Mouse (Mus musculus) midbrain, embryonic 16.5 days (tissue): Measurements from ENCODE around the gene Slc22a1. TPM values are rescaled to one million over a fixed set of nuclear protein-coding genes. Genes with fewer than 3 reads are reported as not detected.

Experiments
- ATAC-seq: fragments of 200-750 bp; cut with Nextera tagmentation; 2 replicates; pipeline ENCODE4 v1.8.0; 2017; ENCODE audit warnings: moderate TSS enrichment
- H3K27ac ChIP-seq: fragments of 300-500 bp; sonication (generic); 2 replicates; pipeline ENCODE4 v1.5.1; 2014; ENCODE audit warnings: mild to moderate bottlenecking, low read length, mixed read lengths
- H3K27me3 ChIP-seq: fragments of 300-500 bp; sonication (generic); 2 replicates; pipeline ENCODE4 v1.6.1; 2014; ENCODE audit warnings: low read depth, low read length, mixed read lengths; ENCODE audit not compliant: control insufficient read depth, insufficient read depth
- H3K36me3 ChIP-seq: fragments of 300-500 bp; sonication (generic); 2 replicates; pipeline ENCODE4 v1.6.1; 2014; ENCODE audit warnings: mild to moderate bottlenecking, low read length, moderate library complexity, mixed read lengths; ENCODE audit not compliant: control insufficient read depth, insufficient read depth
- H3K4me1 ChIP-seq: fragments of 300-500 bp; sonication (generic); 2 replicates; pipeline ENCODE4 v1.6.1; 2014; ENCODE audit warnings: mild to moderate bottlenecking, low read length, mixed read lengths; ENCODE audit not compliant: control insufficient read depth, insufficient read depth
- H3K4me2 ChIP-seq: fragments of 300-500 bp; sonication (generic); 2 replicates; pipeline ENCODE4 v1.6.1; 2014; ENCODE audit warnings: mild to moderate bottlenecking, low read length, mixed read lengths
- H3K4me3 ChIP-seq: fragments of 300-500 bp; sonication (generic); 2 replicates; pipeline ENCODE4 v1.5.1; 2014; ENCODE audit warnings: low read depth, mild to moderate bottlenecking, low read length, moderate library complexity, mixed read lengths
- H3K9ac ChIP-seq: fragments of 300-500 bp; sonication (generic); 2 replicates; pipeline ENCODE4 v1.6.1; 2014; ENCODE audit warnings: low read depth, low read length, mixed read lengths
- H3K9me3 ChIP-seq: fragments of 300-500 bp; sonication (generic); replicated peaks from 2 replicates; pipeline ENCODE4 v1.6.1; 2014; ENCODE audit warnings: mild to moderate bottlenecking, low read length, mixed read lengths; ENCODE audit not compliant: control insufficient read depth, poor library complexity, severe bottlenecking
- WGBS: fragments of 180-500 bp; shearing (Covaris S2); extraction: QIAGEN DNeasy Blood & Tissue Kit; methylation state at CpG from one replicate; pipeline ENCODE4 v1.1.7; 2014; 5-methylcytosine and 5-hydroxymethylcytosine counted together
- polyA plus RNA-seq: library from polyadenylated mRNA; unstranded; fragments of >200 nt; fragmentation: Nextera tagmentation; extraction: Ambion mirVana; gene quantifications from 2 replicates; pipeline ENCODE4 v1.2.1, GENCODE M21; 2015

Gene Slc22a1
- polyA plus RNA-seq, 1 experiment from 2014 or later = not detected

- ATAC-seq = no peak
These were observed 47.6 kb downstream of the Slc22a1 start for GRCm38 (mm10) chr17:12627983-12628382.

GRCm38 (mm10) chr17:12619641-12620040 is 56.0 kb downstream of the Slc22a1 start:
- no peak overlapping the region for H3K4me2 ChIP-seq
- no peak overlapping the region for H3K4me3 ChIP-seq
- WGBS = 72% methylated on average over 2 of the region's 2 CpGs
- no peaks in the 10 kb centered on the region for H3K9me3 ChIP-seq
- no peak overlapping the region for H3K27ac ChIP-seq
- no peak for ATAC-seq
- H3K9ac ChIP-seq = no peak overlapping the region
- no peaks in the 10 kb centered on the region for H3K27me3 ChIP-seq
- no peaks in the 10 kb centered on the region for H3K4me1 ChIP-seq
- no peaks in the 10 kb centered on the region for H3K36me3 ChIP-seq

More at GRCm38 (mm10) chr17:12627983-12628382, 47.6 kb downstream of the Slc22a1 start:
- Histone ChIP-seq H3K4me1 (no peaks in the 10 kb centered on the region), H3K9me3 (no peaks in the 10 kb centered on the region), H3K27ac (no peak overlapping the region), H3K4me3 (no peak overlapping the region), H3K9ac (no peak overlapping the region), H3K4me2 (no peak overlapping the region), H3K36me3 (no peaks in the 10 kb centered on the region), H3K27me3 (no peaks in the 10 kb centered on the region)
- 88% methylated on average over 4 of the region's 4 CpGs for WGBS

GRCm38 (mm10) chr17:12615429-12615828 is 60.2 kb downstream of the Slc22a1 start:
- no peak overlapping the region for H3K9ac ChIP-seq

GRCm38 (mm10) chr17:12614511-12615385 is 60.9 kb downstream of the Slc22a1 start:
- no peak overlapping the region for H3K4me3 ChIP-seq
- H3K4me1 ChIP-seq = no peaks in the 10 kb centered on the region
- H3K9ac ChIP-seq = no peak overlapping the region
- WGBS = 88% methylated on average over 15 of the region's 15 CpGs
- no peak for ATAC-seq
- H3K4me2 ChIP-seq = no peak overlapping the region
- no peaks in the 10 kb centered on the region for H3K36me3 ChIP-seq
- H3K27ac ChIP-seq = no peak overlapping the region
- no peaks in the 10 kb centered on the region for H3K9me3 ChIP-seq
- no peaks in the 10 kb centered on the region for H3K27me3 ChIP-seq

More at GRCm38 (mm10) chr17:12615429-12615828, 60.2 kb downstream of the Slc22a1 start:
- ATAC-seq = no peak
- Histone ChIP-seq H3K4me1 (no peaks in the 10 kb centered on the region), H3K4me3 (no peak overlapping the region), H3K27me3 (no peaks in the 10 kb centered on the region), H3K4me2 (no peak overlapping the region), H3K27ac (no peak overlapping the region), H3K9me3 (no peaks in the 10 kb centered on the region), H3K36me3 (no peaks in the 10 kb centered on the region)
- 70% methylated on average over 4 of the region's 4 CpGs for WGBS

- H3K4me3 ChIP-seq = no peak overlapping the region
- no peak overlapping the region for H3K27ac ChIP-seq
- no peaks in the 10 kb centered on the region for H3K36me3 ChIP-seq
- ATAC-seq = no peak
- no peaks in the 10 kb centered on the region for H3K9me3 ChIP-seq
- no peaks in the 10 kb centered on the region for H3K4me1 ChIP-seq
- no peak overlapping the region for H3K4me2 ChIP-seq
- H3K9ac ChIP-seq = no peak overlapping the region
- no peaks in the 10 kb centered on the region for H3K27me3 ChIP-seq
These were observed 68.4 kb downstream of the Slc22a1 start for GRCm38 (mm10) chr17:12607202-12607601.

GRCm38 (mm10) chr17:12606634-12607033 is 69.0 kb downstream of the Slc22a1 start:
- no peak for ATAC-seq
- Histone ChIP-seq H3K4me2 (no peak overlapping the region), H3K4me1 (no peaks in the 10 kb centered on the region), H3K4me3 (no peak overlapping the region), H3K27ac (no peak overlapping the region), H3K36me3 (no peaks in the 10 kb centered on the region), H3K27me3 (no peaks in the 10 kb centered on the region), H3K9ac (no peak overlapping the region), H3K9me3 (no peaks in the 10 kb centered on the region)
- 87% methylated on average over 1 of the region's 1 CpGs for WGBS

Other genes with a start within 250 kb of the Slc22a1 start
- 1.9 and 2.3 TPM in 2 replicates for gene Slc22a3, start 168.1 kb downstream of the Slc22a1 start, polyA plus RNA-seq
- gene Slc22a2, start 91.7 kb downstream of the Slc22a1 start, polyA plus RNA-seq = 0.85 and 1.3 TPM in 2 replicates
- gene Igf2r, start 93.8 kb upstream of the Slc22a1 start, polyA plus RNA-seq = 9.6 and 10.9 TPM in 2 replicates
- not detected in 2 replicates for gene Mas1, start 192.3 kb upstream of the Slc22a1 start, polyA plus RNA-seq
- gene Mrgprh, start 200.2 kb upstream of the Slc22a1 start, polyA plus RNA-seq = not detected in 2 replicates
- gene Pnldc1, start 234.4 kb upstream of the Slc22a1 start, polyA plus RNA-seq = 0.75 and 1.7 TPM in 2 replicates
- 347 and 381 TPM in 2 replicates for gene Tcp1, start 239.9 kb upstream of the Slc22a1 start, polyA plus RNA-seq
- 117 and 122 TPM in 2 replicates for gene Mrpl18, start 240.5 kb upstream of the Slc22a1 start, polyA plus RNA-seq